Mouse (Mus musculus) lung, postnatal 0 days (tissue): ENCODE data around the gene 2700081O15Rik.

Source experiments
- CTCF ChIP-seq: IDR thresholded peaks from 2 replicates; pipeline ENCODE4 v1.5.1; 2016; ENCODE audit warnings: antibody characterized with exemption, mild to moderate bottlenecking
- EP300 ChIP-seq: IDR thresholded peaks from 2 replicates; pipeline ENCODE4 v1.6.1; 2016; ENCODE audit warnings: antibody characterized with exemption, mild to moderate bottlenecking, control low read depth

DNA sequence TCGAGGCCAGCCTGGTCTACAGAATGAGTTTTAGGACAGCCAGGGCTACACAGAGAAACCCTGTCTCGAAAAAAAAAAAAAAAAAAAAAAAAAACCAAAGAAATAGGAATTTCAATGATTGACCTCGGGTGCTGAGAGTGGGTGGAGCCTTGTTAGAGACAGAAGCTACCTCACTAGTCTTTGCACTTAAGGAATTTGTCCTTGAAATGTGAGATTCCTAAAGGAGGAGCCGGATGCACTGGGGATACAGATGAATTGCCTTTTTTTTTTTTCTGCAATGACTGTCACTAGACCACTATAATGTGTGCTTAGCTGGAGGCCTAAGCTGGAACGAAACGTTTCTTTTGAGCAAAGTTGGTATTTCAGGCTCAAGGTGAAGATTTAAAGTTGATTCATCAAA, 28.9 kb upstream of the 2700081O15Rik start:
- TF ChIP-seq CTCF (no peak), EP300 (no peak)
